Mouse (Mus musculus) CH12F3 (cell line): Measurements from ENCODE around the gene Snd1.

Experiments used
- in situ Hi-C: fragments of 300-500 bp; cut with MboI; formaldehyde crosslinking; loops from 2 replicates; pipeline ENCODE4 v1.14.3; 2020; ENCODE audit warnings: low sequenced_read_pairs

Gene Snd1

DNA sequence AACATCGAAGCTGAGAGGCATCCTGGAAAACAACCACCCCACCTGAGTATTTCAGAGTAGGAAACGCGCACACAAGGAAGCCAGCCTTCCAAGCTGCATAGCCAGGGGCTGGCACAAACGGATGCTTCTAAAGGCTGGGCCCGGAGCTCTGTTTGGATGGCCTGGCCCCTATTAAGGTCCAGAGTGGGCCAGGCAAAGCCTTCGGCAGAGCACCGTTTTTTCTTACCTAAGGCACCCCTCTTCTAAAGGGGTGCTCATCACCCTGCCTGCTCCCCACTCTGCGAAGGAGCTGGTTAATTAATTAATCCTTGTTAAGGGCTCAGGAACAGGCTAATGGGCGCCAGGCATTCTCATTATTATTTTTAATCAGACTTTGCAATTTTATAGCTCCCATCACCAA, 456.3 kb downstream of the Snd1 start:
- in situ Hi-C loops, result no loop called here

DNA sequence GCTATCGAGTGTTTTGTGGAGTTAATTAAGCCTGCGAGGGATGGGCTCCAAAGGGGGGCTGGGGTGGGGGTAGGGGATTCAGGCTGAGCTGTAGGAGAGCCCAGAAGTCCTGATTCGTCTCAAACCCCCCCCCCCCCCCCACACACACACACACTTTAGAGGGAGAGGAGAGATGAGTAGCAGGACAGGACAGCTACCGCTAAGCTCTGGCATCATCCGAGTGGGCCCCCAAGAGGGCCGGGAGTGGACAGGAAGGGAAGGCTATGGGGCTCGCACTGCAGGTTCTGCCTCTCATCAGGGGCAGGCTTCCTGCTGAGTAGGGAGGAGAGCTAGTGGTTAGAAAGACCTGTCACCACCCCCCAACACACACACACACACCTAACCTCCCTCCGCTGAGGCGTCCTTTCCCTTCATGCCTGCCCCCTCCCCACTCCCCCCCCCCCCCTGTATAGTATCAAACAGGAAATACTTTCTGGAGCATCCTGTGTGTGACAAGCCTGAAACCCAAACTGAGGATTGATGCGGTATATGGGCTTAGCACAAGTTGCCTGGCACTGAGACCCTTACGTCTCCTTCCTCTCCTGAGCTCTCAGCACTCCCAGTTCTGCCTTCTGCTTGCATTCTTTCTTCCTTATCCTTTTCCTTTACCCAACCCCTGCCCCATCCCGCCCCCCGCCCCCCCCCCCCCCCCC, 456.8 kb downstream of the Snd1 start:
- in situ Hi-C loops, result no loop called here

DNA sequence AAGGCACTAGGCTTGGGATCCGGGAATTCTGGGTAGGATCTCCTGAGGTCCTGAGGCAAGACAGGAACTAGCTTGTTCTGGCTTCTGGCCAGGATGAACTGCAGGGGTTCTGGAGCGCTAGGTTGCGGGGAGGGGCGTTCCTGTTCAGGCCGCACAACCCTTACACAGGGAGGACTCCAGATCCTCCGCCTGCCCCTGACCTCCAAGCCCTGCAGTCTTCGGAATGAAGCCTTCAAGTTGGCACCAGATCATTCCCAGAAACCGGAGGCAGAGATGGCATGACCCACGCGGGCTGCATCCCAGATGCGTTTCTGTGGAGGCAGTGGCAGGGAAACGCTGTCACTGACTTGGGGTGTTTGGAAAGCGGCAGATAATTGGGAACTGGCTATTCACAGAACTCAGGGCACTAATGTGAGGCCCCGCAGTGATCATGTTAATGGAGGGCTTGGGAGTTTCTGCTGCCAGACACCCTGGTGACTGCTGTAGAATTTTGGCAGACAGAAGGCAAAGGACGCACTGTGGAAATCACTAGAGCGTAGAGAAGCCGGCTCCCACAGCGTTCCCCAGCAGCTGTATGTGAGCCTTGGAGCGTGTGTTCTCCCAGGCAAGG, 457.5 kb downstream of the Snd1 start:
- in situ Hi-C loops, result no loop called here

DNA sequence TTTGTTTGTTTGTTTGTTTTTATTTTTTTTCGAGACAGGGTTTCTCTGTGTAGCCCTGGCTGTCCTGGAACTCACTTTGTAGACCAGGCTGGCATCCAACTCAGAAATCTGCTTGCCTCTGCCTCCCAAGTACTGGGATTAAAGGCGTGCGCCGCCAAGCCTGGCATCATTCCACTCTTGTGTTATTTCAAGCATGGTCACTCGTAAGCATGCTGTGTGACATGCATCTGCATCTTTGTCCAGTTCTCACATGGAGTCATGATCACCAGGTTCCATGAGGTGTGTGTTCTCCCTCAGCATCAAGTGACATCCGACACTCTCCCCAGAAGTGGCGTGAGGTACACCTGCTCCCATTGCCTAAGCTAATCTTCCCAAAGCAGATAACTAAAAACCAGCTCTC, 460.8 kb downstream of the Snd1 start:
- in situ Hi-C loops, result no loop called here

DNA sequence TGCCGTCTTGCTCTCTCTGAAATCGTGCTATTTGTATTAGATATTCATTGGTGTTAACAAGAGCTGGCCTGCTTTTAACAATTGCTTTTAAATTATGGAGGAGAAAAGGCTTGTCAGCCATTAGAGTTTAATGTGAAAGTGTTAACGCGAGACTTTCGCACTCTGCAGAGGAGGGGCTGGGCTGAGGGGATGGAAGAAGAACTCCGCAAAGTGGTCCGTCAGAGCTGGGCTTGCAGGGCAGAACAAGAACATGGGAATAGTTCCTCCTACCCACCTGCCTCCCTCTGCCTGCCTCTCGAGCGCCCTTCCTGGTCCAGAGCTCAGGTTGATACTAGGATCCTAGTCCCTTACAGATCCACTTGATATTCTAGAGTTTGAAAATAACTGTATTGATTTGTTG, 472.3 kb downstream of the Snd1 start:
- in situ Hi-C loops, result loop anchor here (10.0 kb wide), 1 partner anchor 78 kb away; no protein-coding TSS in a partner anchor

DNA sequence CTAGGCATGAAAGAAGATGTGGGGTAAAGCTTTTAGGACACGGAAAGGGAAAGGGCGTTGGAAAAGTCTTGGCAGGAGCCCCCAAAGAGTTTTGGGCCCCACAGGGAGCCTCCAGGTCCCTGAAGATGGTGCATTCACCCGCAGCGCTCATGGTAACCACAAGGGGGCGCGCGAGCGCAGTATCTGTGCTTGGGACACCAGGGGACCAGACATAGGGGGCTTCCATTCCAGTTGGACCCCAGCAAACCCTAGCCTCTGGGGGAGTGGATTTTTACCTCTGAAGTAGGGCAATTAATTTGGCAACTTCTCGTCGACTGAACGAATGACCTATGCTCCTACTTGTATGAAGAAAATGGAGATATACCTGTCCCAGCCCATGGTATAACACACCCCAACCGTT, 474.3 kb downstream of the Snd1 start:
- in situ Hi-C loops, result loop anchor here (10.0 kb wide), 1 partner anchor 76 kb away; no protein-coding TSS in a partner anchor

DNA sequence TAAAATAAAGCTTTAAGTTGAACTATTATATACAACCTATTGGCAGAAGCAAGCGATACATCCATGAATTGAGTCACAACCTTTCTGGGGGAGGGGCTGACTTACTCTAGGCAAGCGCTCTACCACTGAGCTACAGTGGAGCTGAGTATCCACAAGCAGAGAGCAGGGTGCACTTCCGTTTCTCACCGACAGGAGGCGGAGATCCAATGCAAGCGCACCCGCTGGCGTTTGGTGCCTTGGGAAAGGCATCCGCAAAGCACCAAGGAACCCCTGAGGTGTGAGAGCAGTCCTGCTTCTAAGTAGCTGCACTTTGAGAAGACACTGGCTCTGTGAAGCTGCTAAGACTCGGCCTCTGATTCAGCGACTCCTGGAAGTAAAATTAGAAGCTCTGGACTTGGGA, 480.6 kb downstream of the Snd1 start:
- in situ Hi-C loops, result no loop called here

DNA sequence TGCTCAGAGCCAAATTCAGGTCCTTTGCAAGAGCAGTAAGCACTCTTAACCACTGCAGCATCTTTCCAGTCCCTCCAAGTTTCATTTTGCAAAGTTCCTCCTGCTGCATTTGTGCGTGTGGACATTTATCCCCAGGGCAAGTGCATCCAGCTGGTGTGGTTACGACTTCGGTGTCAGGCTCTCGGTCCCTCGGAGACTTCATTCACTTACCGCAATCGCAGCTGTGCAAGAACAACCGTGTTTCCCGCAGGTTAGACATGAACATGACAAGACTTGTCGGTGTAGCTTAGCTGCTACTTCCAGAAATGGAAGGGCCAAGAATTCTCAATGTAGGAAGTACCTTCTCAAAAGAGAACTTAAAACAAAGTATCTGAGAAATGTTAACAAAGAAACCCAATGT, 482.5 kb downstream of the Snd1 start:
- in situ Hi-C loops, result no loop called here

DNA sequence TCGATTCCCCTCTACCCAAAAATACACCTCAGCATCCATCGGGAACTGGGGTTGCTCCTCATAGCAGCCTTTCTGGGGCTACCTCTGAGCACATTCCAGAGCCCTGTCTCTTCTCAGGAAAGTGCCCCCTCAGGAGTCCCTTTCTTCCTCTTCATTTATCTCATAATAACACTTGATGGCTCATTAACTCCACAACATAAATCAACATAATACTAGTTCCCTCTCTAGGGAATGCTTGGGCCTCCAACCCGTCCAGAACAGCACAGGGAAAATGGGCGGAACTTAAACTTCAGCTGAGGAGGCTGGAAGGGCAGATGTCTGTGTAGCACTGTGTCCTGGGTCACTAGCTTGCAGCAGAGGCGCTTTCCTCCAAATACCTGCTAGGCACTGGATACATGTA, 488.2 kb downstream of the Snd1 start:
- in situ Hi-C loops, result no loop called here

DNA sequence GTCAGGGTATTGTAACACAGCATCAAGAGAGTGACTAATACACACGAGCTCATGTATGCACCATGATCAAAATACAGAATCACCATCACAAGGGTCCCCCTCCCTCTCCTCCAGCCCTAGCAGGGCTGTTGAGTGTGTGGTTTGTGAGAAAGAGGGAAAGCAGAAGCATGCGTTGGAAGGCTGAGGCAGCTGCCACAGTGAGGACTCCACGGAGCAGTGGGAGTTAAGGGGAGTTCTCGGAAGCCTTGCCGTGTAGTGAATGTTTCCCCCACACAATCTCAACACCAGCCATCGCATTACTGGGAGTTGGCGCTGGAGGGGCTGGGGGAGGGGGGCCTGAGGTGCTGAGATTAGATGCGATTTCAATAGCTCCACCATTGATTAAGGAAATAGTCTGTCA, 490.3 kb downstream of the Snd1 start:
- in situ Hi-C loops, result no loop called here

DNA sequence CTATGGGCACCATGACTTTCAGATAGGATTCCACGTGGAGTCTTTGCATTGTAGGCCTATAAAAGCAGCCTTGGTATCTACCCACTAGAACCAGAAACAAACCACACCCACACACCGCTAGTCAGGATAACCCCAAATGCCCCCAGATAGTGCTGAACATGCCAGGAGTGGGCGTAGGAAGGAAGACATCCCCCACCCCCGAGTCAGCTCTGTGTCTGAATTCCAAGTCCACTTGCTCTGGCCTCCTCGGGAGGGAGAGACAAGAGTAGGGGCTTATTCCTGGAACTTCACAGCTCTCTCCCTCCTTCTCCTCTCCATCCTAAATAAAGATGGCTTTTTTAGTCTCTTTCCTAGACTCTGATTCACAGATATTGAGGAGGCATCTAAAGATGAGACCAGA, 494.7 kb downstream of the Snd1 start:
- in situ Hi-C loops, result no loop called here

DNA sequence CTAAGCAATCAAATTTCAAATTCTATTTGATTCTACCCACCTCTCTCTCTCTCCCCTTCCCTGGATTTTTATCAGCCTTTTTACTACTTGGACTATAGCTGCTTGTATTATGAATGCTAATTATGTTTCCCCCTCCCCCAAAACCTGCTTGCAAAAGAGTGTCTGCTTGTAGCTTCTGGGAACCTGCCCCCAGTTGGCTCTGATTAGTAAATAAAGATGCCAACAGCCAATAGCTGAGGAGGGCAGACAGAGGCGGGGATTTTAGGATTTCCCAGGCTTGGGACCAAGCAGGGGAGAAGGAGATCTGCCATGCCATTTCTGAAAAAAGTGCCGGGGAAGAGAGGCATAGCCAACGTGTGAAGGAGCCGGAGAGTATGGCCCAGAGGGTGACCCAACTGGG, 495.8 kb downstream of the Snd1 start:
- in situ Hi-C loops, result no loop called here

DNA sequence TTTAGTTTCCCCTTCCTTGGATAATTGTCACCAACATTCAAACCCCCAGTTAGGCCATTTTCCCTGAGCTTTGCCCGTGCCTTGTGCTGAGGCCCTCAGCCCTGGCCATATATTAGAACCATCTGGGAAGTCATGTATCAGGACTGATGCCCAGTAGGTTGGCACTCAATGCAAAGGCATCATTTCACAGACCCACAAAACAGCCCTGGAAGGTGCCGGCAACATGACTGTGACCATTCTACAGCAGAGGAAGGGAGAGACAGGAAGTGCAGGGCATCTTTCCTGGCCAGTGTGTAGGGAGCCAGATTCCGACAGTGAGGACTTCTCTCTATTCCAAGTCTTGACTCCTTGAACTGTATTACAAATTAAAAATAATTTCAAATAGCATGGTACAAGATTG, 499.6 kb downstream of the Snd1 start:
- in situ Hi-C loops, result no loop called here

DNA sequence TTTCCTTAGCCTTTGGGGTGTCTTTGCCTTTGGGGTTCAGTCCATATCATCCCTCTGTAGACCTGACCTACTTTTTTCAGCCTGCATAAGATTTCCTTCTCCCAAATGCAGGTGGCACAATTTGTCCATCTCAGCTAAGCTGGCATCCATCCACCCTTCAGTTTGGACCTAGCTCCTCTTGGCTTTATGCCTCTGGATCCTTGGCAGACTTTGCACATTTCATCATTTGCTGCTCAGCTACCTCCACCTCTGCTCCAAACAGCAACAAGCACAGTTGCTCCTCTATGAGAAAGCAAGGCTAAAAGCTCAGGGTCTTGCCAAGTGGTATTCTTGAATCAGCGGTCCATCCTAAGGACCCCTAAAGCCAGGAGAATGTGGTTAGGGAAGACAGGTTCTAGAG, 500.2 kb downstream of the Snd1 start:
- in situ Hi-C loops, result no loop called here

DNA sequence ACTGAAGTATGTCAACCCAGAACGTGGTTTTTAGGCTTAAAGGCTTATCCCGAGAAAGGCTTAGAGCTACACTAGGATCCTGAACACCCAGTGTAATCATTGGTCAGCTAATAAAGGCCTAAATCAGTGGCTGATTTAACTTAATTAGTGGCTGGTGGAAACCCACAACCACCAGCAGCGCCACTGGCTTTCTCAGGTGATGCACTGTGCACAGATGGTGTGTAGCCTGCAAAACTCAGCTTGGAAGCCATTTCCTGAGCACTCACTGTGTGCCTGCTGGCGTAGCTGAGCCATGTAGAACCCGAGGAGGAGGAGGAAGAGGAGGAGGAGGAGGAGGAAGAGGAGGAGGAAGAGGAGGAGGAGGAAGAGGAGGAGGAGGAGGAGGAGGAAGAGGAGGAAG, 503.1 kb downstream of the Snd1 start:
- in situ Hi-C loops, result no loop called here

DNA sequence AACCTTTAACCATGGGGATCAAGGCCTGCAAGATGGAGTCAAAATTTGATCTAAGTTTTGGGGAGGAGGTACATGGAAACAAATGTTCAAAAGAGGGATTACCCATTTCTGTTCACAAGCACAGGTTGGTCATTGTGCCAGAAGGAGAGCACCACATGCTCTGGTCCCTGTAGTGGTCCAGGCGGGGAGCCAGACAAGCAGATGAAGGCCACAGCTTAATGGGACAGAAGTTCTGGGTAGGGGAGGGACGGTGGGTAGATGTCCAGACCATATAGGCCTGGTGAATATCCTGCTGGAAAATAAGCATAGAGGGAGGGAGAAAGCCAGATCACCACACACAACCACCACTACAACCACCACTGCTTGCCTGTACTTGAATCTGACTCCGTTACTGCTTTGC, 503.9 kb downstream of the Snd1 start:
- in situ Hi-C loops, result no loop called here

DNA sequence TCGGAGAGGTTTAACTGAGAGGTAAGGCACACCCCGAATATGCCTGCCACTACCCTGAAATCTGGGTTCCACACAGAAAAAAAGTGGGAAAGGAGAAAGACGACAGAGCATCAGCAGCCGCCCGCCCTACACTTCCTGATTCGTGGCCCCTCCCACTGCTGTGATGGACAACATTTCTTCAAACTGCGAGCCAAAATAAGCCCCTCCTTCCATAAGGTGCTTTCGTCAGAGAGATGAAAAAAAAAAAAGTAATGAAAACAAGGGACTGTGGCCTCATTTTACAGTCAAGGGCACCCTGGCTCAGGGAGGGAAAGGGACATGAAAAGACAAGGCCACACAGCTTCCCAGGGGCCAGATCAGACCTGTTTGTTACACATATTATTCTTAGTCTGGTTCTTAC, 504.6 kb downstream of the Snd1 start:
- in situ Hi-C loops, result no loop called here

DNA sequence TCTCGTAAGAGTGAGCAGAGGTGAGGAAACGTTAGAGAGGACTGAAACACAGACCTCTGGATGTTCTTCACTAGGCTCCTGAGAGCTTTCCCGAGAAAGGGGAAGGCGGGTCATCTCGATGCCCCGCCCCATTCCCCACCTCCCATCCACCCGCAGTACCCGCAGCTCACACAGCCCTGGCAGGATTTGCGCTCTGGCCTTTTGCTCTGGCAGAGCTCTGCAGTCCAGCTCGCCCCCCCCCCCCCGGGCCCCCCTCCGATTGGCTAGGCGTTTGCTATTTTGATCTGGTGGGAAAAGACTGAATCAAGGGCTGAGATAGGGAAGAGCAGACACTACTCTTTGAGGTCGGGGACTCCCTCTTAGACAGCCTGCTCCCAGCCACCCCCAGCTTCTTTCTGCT, 505.3 kb downstream of the Snd1 start:
- in situ Hi-C loops, result no loop called here

DNA sequence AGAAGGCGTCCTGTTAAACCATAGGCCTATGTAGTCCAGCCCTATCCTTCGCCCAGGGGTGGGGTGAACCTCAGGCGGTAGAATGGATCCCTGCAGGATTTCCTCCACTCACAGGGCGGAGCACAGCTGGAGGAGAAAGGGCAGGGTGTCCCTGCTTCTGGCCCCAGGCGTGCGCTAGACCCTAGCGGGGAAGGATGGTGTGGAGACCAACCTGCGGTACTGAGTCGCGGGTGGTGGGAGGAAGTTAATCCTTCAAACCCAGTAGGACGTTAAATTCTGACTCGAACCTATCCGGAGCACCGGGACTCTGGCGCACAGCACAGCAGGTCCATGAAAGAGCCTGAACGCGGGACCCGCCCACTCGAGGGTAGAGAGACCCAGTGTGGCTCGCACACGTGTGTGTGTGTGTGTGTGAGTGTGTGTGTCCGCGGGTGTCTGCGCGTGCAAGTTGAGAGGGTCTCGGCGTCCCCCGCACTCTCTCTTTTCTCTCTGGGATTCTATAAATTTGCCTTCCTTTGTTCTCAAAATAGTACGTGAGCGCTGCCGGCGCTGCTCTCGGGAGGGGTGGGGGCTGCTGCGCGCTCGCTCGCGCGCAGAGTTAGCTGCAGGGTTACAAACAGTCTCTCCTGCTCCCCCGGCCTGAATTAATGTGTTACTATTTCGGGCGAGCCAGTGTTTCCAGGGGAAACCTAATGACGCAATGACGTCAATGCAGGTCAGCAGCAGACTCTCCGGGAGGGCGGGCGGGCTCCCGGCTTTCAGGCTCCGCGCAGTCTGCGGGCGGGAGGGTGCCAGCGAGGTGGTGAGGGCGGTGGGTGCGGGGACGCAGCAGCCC, 506.0 kb downstream of the Snd1 start:
- in situ Hi-C loops, result no loop called here

DNA sequence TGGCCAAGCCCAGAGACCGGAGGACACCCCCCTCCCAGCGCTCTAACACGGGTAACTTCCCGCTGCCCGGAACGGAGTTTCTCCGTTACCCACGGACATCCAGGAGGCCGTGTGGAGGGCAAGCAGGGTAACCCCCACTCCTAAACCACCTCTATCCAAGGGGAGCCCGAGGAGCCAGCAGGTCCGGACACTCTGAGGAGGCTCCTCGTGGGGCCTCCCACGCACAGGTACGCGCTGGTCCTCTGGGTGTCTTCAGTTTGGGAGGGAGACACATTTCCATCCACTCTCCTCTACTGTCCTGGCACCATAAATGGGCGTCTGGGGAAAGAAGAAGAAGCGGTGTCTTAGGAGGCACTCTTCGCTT, 506.6 kb downstream of the Snd1 start:
- in situ Hi-C loops, result no loop called here

DNA sequence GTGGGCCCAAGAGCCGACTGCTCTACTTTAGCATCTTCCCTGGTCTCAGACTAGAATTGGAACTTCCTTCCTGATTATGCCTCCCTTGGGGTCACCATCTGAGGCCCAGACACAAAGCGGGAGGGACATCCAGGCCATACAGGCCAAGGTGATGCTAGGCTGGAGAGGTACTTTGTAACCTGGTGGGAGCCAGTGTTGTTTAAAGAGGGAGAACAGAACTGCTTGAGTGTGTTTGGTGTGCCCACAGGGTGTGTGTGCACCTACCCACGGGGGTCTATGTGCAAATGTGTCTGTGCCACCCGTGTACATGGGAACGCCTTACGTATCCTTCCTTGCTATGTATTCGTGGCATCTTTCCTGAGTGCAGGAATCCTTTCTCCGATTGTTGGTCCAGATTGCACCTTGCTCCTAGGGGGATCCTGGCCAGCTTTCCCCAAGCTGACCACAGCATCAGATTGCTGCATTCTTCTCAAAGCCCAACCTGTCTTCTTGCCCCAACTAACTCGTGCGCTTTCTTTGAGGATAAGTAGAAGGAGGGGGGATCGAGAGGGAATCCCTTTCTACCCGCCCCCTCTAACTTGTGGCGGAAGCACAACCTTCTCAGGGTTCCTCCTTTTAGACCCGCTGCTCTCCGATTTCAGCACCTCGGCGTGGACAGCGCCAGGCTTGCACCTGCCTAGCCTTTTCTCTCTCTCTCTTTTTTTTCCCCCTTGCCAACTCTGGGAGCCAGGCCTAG, 507.2 kb downstream of the Snd1 start:
- in situ Hi-C loops, result no loop called here
